8 mouse cellular contexts compared by ENCODE assay signal in the genomic region with DNA sequence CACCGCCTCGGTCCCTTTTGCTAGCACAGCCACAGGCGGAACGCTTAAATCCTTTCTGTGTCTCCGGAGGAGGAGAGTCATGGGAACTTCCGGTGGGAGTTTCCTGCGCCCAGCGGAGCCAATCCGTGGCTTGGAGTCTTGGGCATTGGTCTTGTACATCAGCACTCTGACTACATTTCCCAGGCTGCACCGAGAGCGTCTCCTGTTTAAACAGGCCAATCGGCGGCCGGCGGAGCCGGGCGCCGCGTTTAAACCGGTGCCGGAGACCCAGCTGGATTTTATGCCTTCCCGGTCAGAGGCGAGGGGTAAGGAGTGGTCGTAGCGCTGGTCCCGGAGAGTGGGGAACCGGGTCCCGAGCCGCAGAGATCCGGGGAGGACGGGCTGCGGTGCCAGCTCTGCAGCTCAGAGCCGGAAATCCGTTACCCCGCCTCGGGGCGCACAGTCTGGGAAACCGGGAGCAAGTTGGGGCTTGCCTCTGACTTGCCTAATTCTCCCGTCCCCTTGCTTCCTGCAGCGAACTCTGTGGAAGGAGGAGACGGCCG. TPM values are rescaled to one million over a fixed set of nuclear protein-coding genes. Genes with fewer than 3 reads are reported as not detected.
DNase-seq lines count a peak whose midpoint lies in the region; ATAC-seq lines count a peak whose summit lies in the region.

A gene (plus strand): TSS at position 256 of the 542 bp plus-strand sequence.

- H3K36me3 ChIP-seq in hindbrain, embryonic 11.5 days (ENCODE audit: control insufficient read depth, insufficient read depth, low read length): 0 out of 2 replicates have a peak, but pooled peaks cover 2% of the 10 kb centered on the region

- peak within 1 kb of the TSS; percentile 53 for H3K27ac ChIP-seq in hindbrain, embryonic 11.5 days (ENCODE audit: low read depth, low read length)

- peak within 1 kb of the TSS; percentile 81 for H3K4me2 ChIP-seq in hindbrain, embryonic 11.5 days (replicated peaks; ENCODE audit: low read depth, low read length)

- no peaks in the 10 kb centered on the region for H3K27me3 ChIP-seq in hindbrain, embryonic 11.5 days (ENCODE audit: control insufficient read depth, insufficient read depth, low read length)

- H3K9ac ChIP-seq in hindbrain, embryonic 11.5 days (ENCODE audit: low read depth, low read length): peak within 1 kb of the TSS; percentile 89

- peak; percentile 96 for DNase-seq in Muller cell, postnatal 12 days (ENCODE audit: inconsistent ontology term)
- peak; percentile 95 for DNase-seq in cerebellum, adult 9-11 months
- DNase-seq in frontal cortex, adult 2 months (ENCODE audit: extremely low spot score in 1 of 2, low spot score in 1 of 2): peak; percentile 95 to 97
- peak; percentile 94 for DNase-seq in hindbrain, embryonic 11.5 days (ENCODE audit: low spot score)
- DNase-seq in layer of hippocampus, postnatal 10 days (ENCODE audit: low spot score in 2 of 2): peak; percentile 91 to 95
- peak; percentile 98 for DNase-seq in lung, postnatal 10 days
- DNase-seq in ovary, postnatal 36 days (ENCODE audit: low spot score): peak; percentile 89
- peak; percentile 92 for DNase-seq in thymus, postnatal 25 days

- under 1% methylated on average over 42 of the region's 42 CpGs for WGBS in hindbrain, embryonic 11.5 days

- H3K4me1 ChIP-seq in hindbrain, embryonic 11.5 days (replicated peaks; ENCODE audit: control insufficient read depth, insufficient read depth, low read length): peaks cover 9% of the 10 kb centered on the region

- peak; percentile 97 for ATAC-seq in hindbrain, embryonic 11.5 days (ENCODE audit: low FRiP score)

- peak within 1 kb of the TSS; percentile 58 for H3K4me3 ChIP-seq in hindbrain, embryonic 11.5 days (ENCODE audit: low read depth, low read length)

- no peaks in the 10 kb centered on the region for H3K9me3 ChIP-seq in hindbrain, embryonic 11.5 days (ENCODE audit: control insufficient read depth, low read length)

RNA-seq across cellular contexts. Expression of the gene that starts here (rescaled TPM):
- polyA plus RNA-seq in frontal cortex, adult 2 months (2012; rRNA removed): 0.78 and 0.95 TPM in 2 replicates
- 26.8 and 33.9 TPM in 2 replicates for polyA plus RNA-seq in hindbrain, embryonic 11.5 days (2014; fragmentation: Nextera tagmentation; extraction: Ambion mirVana)
- 1 to 10 TPM; 1.9 to 2.3 TPM for total RNA-seq in layer of hippocampus, postnatal 10 days (2021)

Comparison
In these comparisons a context has a peak if more than half of its experiments do, and no peak if none do; other contexts are left out.
1. Peak in every context shown above with its lines: DNase-seq, ATAC-seq, H3K4me3 ChIP-seq and H3K27ac ChIP-seq.
2. RNA of the gene that starts here (polyA plus RNA-seq): 26.8 to 33.9 TPM in hindbrain, embryonic 11.5 days; 0.78 to 0.95 TPM in frontal cortex, adult 2 months; every median in the first group is over 10 times any median in the second.
3. Peak in DNase-seq in frontal cortex, adult 2 months; RNA of the gene not detected or under 1 TPM.